Comparison of ENCODE assay signal across 12 mouse cellular contexts in the genomic region with DNA sequence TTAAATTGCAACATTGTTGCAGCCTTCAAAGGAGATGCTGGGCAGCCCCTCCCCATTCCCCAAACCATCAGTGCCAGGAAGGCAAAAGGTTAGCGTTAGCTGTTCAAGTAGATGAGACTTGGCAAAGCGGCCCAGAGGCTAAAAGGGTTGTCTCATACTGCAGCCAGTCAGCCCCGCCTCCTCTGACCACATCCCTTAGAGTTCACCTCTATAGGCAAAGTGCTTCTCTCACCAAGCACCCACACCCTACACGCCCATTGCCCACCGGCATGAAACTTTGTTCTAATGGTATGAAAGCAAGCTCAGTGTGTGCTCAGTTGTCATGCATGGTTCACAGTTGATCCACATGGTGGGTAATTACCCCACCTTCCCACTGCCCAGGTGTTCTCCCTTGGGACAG. TPM values are rescaled to one million over a fixed set of nuclear protein-coding genes. Genes with fewer than 3 reads are reported as not detected.
DNase-seq lines count a peak whose midpoint lies in the region; ATAC-seq lines count a peak whose summit lies in the region.
"Had no signal": no experiment of that assay in that cellular context is flagged by ENCODE, and none has a peak within 500 bp of the region (broad histone marks: within the 10 kb centered on the region; RNA-seq: fewer than 3 reads in every experiment).

No protein-coding gene starts in this region.

- WGBS in kidney, embryonic 16.5 days, result 89% methylated on average over 5 of the region's 5 CpGs
- 72% methylated on average over 5 of the region's 5 CpGs for WGBS in liver, embryonic 12.5 days (ENCODE audit: insufficient replicate concordance)
- 89% methylated on average over 5 of the region's 5 CpGs for WGBS in intestine, embryonic 16.5 days

- no peak overlapping the region for H3K27ac ChIP-seq in kidney, embryonic 16.5 days (ENCODE audit: low read length)
- H3K27ac ChIP-seq in liver, embryonic 12.5 days, result no peak overlapping the region
- H3K27ac ChIP-seq in intestine, embryonic 16.5 days (ENCODE audit: low read length), result no peak overlapping the region
- H3K27ac ChIP-seq: forebrain, embryonic 10.5 days; intestine, embryonic 15.5 days; lung, embryonic 15.5 days had no signal

- H3K27me3 ChIP-seq in kidney, embryonic 16.5 days (ENCODE audit: insufficient read depth, low read length), result no peaks in the 10 kb centered on the region
- no peaks in the 10 kb centered on the region for H3K27me3 ChIP-seq in liver, embryonic 12.5 days (replicated peaks)
- H3K27me3 ChIP-seq in intestine, embryonic 16.5 days (replicated peaks; ENCODE audit: control insufficient read depth, insufficient read depth, low read length), result no peaks in the 10 kb centered on the region
- H3K27me3 ChIP-seq: intestine, embryonic 15.5 days; lung, embryonic 15.5 days had no signal

- H3K9me3 ChIP-seq in kidney, embryonic 16.5 days (ENCODE audit: low read length), result no peaks in the 10 kb centered on the region
- no peaks in the 10 kb centered on the region for H3K9me3 ChIP-seq in liver, embryonic 12.5 days (replicated peaks)
- H3K9me3 ChIP-seq in intestine, embryonic 16.5 days (ENCODE audit: control insufficient read depth, low read length), result no peaks in the 10 kb centered on the region
- H3K9me3 ChIP-seq: forebrain, embryonic 10.5 days; intestine, embryonic 15.5 days; lung, embryonic 15.5 days had no signal

- no peak overlapping the region for H3K4me3 ChIP-seq in kidney, embryonic 16.5 days (ENCODE audit: low read length)
- no peak overlapping the region for H3K4me3 ChIP-seq in liver, embryonic 12.5 days
- H3K4me3 ChIP-seq in intestine, embryonic 16.5 days (ENCODE audit: low read length), result no peak overlapping the region
- H3K4me3 ChIP-seq: forebrain, embryonic 10.5 days; intestine, embryonic 15.5 days; lung, embryonic 15.5 days had no signal

- intact Hi-C loops in left cerebral cortex, postnatal 10 days (cut with DNase I), result no loop called here

- no peak overlapping the region for H3K9ac ChIP-seq in kidney, embryonic 16.5 days (replicated peaks; ENCODE audit: low read length)
- no peak overlapping the region for H3K9ac ChIP-seq in liver, embryonic 12.5 days
- no peak overlapping the region for H3K9ac ChIP-seq in intestine, embryonic 16.5 days (ENCODE audit: low read depth, low read length)
- H3K9ac ChIP-seq: intestine, embryonic 15.5 days; lung, embryonic 15.5 days had no signal

- DNase-seq in kidney, postnatal 10 days, result peak; percentile 3
- DNase-seq in spleen, adult 12 weeks (ENCODE audit: low spot score), result peak; percentile 23
- peak; percentile 69 for DNase-seq in thymus, postnatal 25 days
- no peak for DNase-seq in left cerebral cortex, postnatal 10 days (ENCODE audit: extremely low spot score in 1 of 2, low spot score in 2 of 2)
- DNase-seq: cerebellum, adult 9-11 months had no signal

- no peak overlapping the region for H3K4me2 ChIP-seq in kidney, embryonic 16.5 days (replicated peaks; ENCODE audit: low read depth, low read length)
- no peak overlapping the region for H3K4me2 ChIP-seq in liver, embryonic 12.5 days
- H3K4me2 ChIP-seq in intestine, embryonic 16.5 days (ENCODE audit: low read depth, low read length), result no peak overlapping the region
- H3K4me2 ChIP-seq: intestine, embryonic 15.5 days; lung, embryonic 15.5 days had no signal

- no peaks in the 10 kb centered on the region for H3K36me3 ChIP-seq in kidney, embryonic 16.5 days (ENCODE audit: insufficient read depth, low read length)
- no peaks in the 10 kb centered on the region for H3K36me3 ChIP-seq in liver, embryonic 12.5 days
- H3K36me3 ChIP-seq in intestine, embryonic 16.5 days (ENCODE audit: control insufficient read depth, insufficient read depth, low read length), result no peaks in the 10 kb centered on the region
- H3K36me3 ChIP-seq: forebrain, embryonic 10.5 days; intestine, embryonic 15.5 days; lung, embryonic 15.5 days had no signal

- no peaks in the 10 kb centered on the region for H3K4me1 ChIP-seq in kidney, embryonic 16.5 days (ENCODE audit: insufficient read depth, low read length)
- no peaks in the 10 kb centered on the region for H3K4me1 ChIP-seq in liver, embryonic 12.5 days
- no peaks in the 10 kb centered on the region for H3K4me1 ChIP-seq in intestine, embryonic 16.5 days (ENCODE audit: control insufficient read depth, insufficient read depth, low read length)
- H3K4me1 ChIP-seq: intestine, embryonic 15.5 days; lung, embryonic 15.5 days had no signal

- ATAC-seq in kidney, embryonic 16.5 days (ENCODE audit: low FRiP score, low TSS enrichment), result no peak
- ATAC-seq in activated CD4-positive, CD25-positive, alpha-beta regulatory T cell, adult 4 months, result peak; percentile 80
- no peak for ATAC-seq in liver, embryonic 12.5 days
- no peak for ATAC-seq in intestine, embryonic 16.5 days
- ATAC-seq: intestine, embryonic 15.5 days had no signal

RNA-seq across cellular contexts. Expression of a gene that starts 43.4 kb away (rescaled TPM):
- 6.7 and 7.5 TPM in 2 replicates for polyA plus RNA-seq in kidney, embryonic 16.5 days (2015; fragmentation: Nextera tagmentation; extraction: Ambion mirVana)
- polyA plus RNA-seq in activated CD4-positive, CD25-positive, alpha-beta regulatory T cell, adult 4 months (2017; shearing (Covaris generic)), result 10 to 100 TPM; 41.0 to 63.4 TPM
- total RNA-seq in left cerebral cortex, postnatal 10 days (2021), result 100 to 1,000 TPM; 144 to 153 TPM
- polyA plus RNA-seq in liver, embryonic 12.5 days (2016; fragmentation: Nextera tagmentation; extraction: Ambion mirVana), result 2.4 and 2.7 TPM in 2 replicates
- polyA plus RNA-seq in intestine, embryonic 16.5 days (2015; fragmentation: Nextera tagmentation; extraction: Ambion mirVana), result 2.6 and 3.3 TPM in 2 replicates

Comparison
In these comparisons a context has a peak if more than half of its experiments do, and no peak if none do; other contexts are left out.
1. DNase-seq: peak in kidney, postnatal 10 days (single experiment), spleen, adult 12 weeks (single experiment) and thymus, postnatal 25 days (single experiment); none in left cerebral cortex, postnatal 10 days (0 of 2).